Mouse (Mus musculus) liver, embryonic 11.5 days (tissue): ENCODE measurements around the gene Mlx. TPM values are rescaled to one million over a fixed set of nuclear protein-coding genes. Genes with fewer than 3 reads are reported as not detected.
A peak's percentile ranks its signal among the peaks of the same experiment; 100 is the strongest.

ENCODE experiments used
- ATAC-seq: fragments of 200-750 bp; cut with Nextera tagmentation; replicated peaks from 2 replicates; pipeline ENCODE4 v1.8.0; 2017; ENCODE audit warnings: moderate number of reproducible peaks, mild to moderate bottlenecking, moderate TSS enrichment, moderate library complexity; ENCODE audit not compliant: low FRiP score
- DNase-seq: peaks from one replicate; pipeline ENCODE4 v3.0.0-alpha.2; 2017; ENCODE audit warnings: low spot score
- H3K27ac ChIP-seq: fragments of 300-500 bp; sonication (generic); 2 replicates; pipeline ENCODE4 v1.5.1; 2014; ENCODE audit warnings: mild to moderate bottlenecking, low read depth, low read length, control low read depth
- H3K27me3 ChIP-seq: fragments of 300-500 bp; sonication (generic); replicated peaks from 2 replicates; pipeline ENCODE4 v1.6.1; 2014; ENCODE audit warnings: low read length, mixed read lengths; ENCODE audit not compliant: control insufficient read depth, insufficient read depth
- H3K36me3 ChIP-seq: fragments of 300-500 bp; sonication (generic); 2 replicates; pipeline ENCODE4 v1.6.1; 2014; ENCODE audit warnings: mild to moderate bottlenecking, low read length, moderate library complexity, mixed read lengths; ENCODE audit not compliant: control insufficient read depth, insufficient read depth
- H3K4me1 ChIP-seq: fragments of 300-500 bp; sonication (generic); replicated peaks from 2 replicates; pipeline ENCODE4 v1.6.1; 2014; ENCODE audit warnings: low read length, mixed read lengths; ENCODE audit not compliant: control insufficient read depth, insufficient read depth
- H3K4me2 ChIP-seq: fragments of 300-500 bp; sonication (generic); 2 replicates; pipeline ENCODE4 v1.6.1; 2014; ENCODE audit warnings: mild to moderate bottlenecking, control low read depth, moderate library complexity
- H3K4me3 ChIP-seq: fragments of 300-500 bp; sonication (generic); 2 replicates; pipeline ENCODE4 v1.5.1; 2014; ENCODE audit warnings: low read depth, low read length, control low read depth
- H3K9ac ChIP-seq: fragments of 300-500 bp; sonication (generic); 2 replicates; pipeline ENCODE4 v1.6.1; 2014; ENCODE audit warnings: low read depth, low read length, control low read depth
- H3K9me3 ChIP-seq: fragments of 300-500 bp; sonication (generic); 2 replicates; pipeline ENCODE4 v1.6.1; 2016; ENCODE audit warnings: low read length, inconsistent platforms, mixed read lengths; ENCODE audit not compliant: control insufficient read depth
- WGBS: fragments of 180-500 bp; shearing (Covaris S2); extraction: QIAGEN DNeasy Blood & Tissue Kit; methylation state at CpG from one replicate; pipeline ENCODE4 v1.1.7; 2014; 5-methylcytosine and 5-hydroxymethylcytosine counted together
- polyA plus RNA-seq: library from polyadenylated mRNA; unstranded; fragments of >200 nt; fragmentation: Nextera tagmentation; extraction: Ambion mirVana; gene quantifications from 2 replicates; pipeline ENCODE4 v1.2.1, GENCODE M21; 2014

Mlx gene
- polyA plus RNA-seq, 1 experiment from 2014 or later, result 45.3 TPM

DNA sequence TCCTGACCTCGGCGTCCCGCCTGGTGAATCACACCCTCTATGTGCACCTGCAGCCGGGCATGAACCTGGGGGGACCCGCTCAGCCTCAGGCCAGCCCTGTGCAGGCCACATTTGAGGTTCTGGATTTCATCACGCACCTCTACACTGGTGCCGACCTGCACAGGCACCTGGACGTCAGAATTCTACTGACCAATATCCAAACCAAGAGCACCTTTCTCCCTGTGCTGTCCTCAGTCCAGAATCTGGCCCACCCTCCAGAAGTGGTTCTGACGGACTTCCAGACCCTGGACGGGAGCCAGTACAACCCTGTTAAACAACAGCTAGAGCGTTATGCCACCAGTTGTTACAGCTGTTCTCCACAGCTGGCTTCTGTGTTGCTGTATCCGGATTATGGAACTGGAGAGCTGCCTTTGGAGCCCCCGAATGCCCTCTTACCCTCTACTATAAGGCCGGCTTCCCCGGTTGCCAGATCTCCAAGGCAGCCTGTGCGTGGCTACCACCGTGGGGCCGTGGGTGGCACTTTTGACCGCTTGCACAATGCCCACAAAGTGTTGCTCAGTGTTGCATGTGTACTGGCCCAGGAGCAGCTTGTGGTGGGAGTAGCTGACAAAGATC is 3.9 kb upstream of the Mlx start:
- Histone ChIP-seq H3K27me3 (peaks cover 30% of the 10 kb centered on the region), H3K4me3 (peak overlapping the region; percentile 64), H3K4me1 (peaks cover 37% of the 10 kb centered on the region), H3K9ac (peak overlapping the region; percentile 71), H3K27ac (peak overlapping the region; percentile 62), H3K4me2 (peak overlapping the region; percentile 74), H3K36me3 (peaks cover 2% of the 10 kb centered on the region), H3K9me3 (no peaks in the 10 kb centered on the region)
- 37% methylated on average over 19 of the region's 19 CpGs for WGBS
- no peak for DNase-seq
- ATAC-seq, result no peak

DNA sequence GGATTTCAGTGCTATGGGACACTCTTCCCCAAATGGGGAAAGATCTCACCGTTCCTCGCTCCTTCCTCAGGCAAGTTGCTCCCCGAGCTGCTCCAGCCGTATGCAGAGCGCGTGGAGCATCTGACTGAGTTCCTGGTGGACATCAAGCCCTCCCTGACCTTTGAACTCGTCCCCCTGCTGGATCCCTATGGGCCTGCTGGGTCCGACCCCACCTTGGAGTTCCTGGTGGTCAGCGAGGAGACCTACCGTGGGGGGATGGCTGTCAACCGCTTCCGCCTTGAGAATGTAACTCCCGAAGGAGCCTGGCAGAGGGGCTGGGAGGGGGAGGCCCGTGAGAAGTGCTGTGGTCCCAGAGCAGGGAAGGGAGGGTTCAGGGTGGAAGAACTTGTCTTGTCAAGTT is 2.8 kb upstream of the Mlx start:
- DNase-seq (no peak), ATAC-seq (no peak)
- Histone ChIP-seq H3K9me3 (no peaks in the 10 kb centered on the region), H3K27ac (no peak overlapping the region), H3K4me3 (peak overlapping the region; percentile 64; the same call in 1 of the 2 replicates), H3K27me3 (peaks cover 19% of the 10 kb centered on the region), H3K4me1 (peaks cover 42% of the 10 kb centered on the region), H3K4me2 (peak overlapping the region; percentile 74; the same call in 1 of the 2 replicates), H3K9ac (no peak overlapping the region), H3K36me3 (peaks cover 9% of the 10 kb centered on the region)
- 89% methylated on average over 14 of the region's 14 CpGs for WGBS

DNA sequence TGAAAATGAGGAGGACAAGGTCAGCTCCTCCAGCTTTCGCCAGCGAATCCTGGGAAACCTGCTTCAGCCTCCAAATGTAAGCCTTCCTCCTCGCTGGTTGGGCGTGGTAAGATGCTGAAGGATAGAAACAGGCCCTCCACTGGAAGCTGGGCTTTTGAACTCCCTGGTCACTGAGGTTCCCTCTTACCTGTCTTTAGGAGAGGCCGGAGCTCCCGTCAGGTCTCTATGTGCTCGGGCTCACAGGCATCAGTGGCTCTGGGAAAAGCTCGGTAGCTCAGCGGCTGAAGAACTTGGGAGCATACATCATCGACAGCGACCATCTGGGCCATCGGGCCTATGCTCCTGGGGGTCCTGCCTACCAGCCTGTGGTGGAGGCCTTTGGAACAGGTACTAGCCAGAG is 2.3 kb upstream of the Mlx start:
- DNase-seq (no peak), ATAC-seq (no peak)
- peaks cover 40% of the 10 kb centered on the region for H3K4me1 ChIP-seq

GRCm38 (mm10) chr11:101085617-101086322 is 1.3 kb upstream of the Mlx start:
- Histone ChIP-seq H3K4me1 (peaks cover 40% of the 10 kb centered on the region), H3K27me3 (peaks cover 4% of the 10 kb centered on the region), H3K27ac (peak overlapping the region; percentile 81; the same call in 1 of the 2 replicates), H3K9ac (no peak overlapping the region; the same call in 1 of the 2 replicates), H3K36me3 (peaks cover 22% of the 10 kb centered on the region), H3K9me3 (no peaks in the 10 kb centered on the region), H3K4me3 (peak overlapping the region; percentile 92; the same call in 1 of the 2 replicates), H3K4me2 (no peak overlapping the region; the same call in 1 of the 2 replicates)
- ATAC-seq (no peak), DNase-seq (no peak)
- WGBS, result 91% methylated on average over 18 of the region's 18 CpGs

More for the DNA sequence above, 2.3 kb upstream of the Mlx start:
- Histone ChIP-seq H3K27me3 (peaks cover 13% of the 10 kb centered on the region), H3K36me3 (peaks cover 13% of the 10 kb centered on the region), H3K27ac (no peak overlapping the region), H3K9ac (no peak overlapping the region), H3K4me3 (no peak overlapping the region), H3K9me3 (no peaks in the 10 kb centered on the region), H3K4me2 (no peak overlapping the region)
- WGBS, result 94% methylated on average over 12 of the region's 12 CpGs

GRCm38 (mm10) chr11:101086323-101086674 is 778 bp upstream of the Mlx start:
- Histone ChIP-seq H3K4me1 (peaks cover 40% of the 10 kb centered on the region), H3K36me3 (peaks cover 28% of the 10 kb centered on the region), H3K4me3 (peak overlapping the region; percentile 92), H3K9ac (peak overlapping the region; percentile 87; the same call in 1 of the 2 replicates), H3K4me2 (peak overlapping the region; percentile 98), H3K27ac (peak overlapping the region; percentile 81), H3K27me3 (no peaks in the 10 kb centered on the region; the same call in 1 of the 2 replicates), H3K9me3 (no peaks in the 10 kb centered on the region)
- DNase-seq, result no peak
- WGBS, result 84% methylated on average over 6 of the region's 6 CpGs
- ATAC-seq, result no peak

GRCm38 (mm10) chr11:101087682-101088055 is 592 bp downstream of the Mlx start:
- Histone ChIP-seq H3K4me2 (peak overlapping the region; percentile 98), H3K27me3 (no peaks in the 10 kb centered on the region), H3K36me3 (peaks cover 41% of the 10 kb centered on the region), H3K4me3 (peak overlapping the region; percentile 92), H3K9me3 (no peaks in the 10 kb centered on the region), H3K9ac (peak overlapping the region; percentile 87), H3K4me1 (peaks cover 40% of the 10 kb centered on the region), H3K27ac (peak overlapping the region; percentile 81)
- DNase-seq, result no peak
- ATAC-seq, result 0 out of 2 replicates have a peak, but pooled peaks have one; percentile 1
- 11% methylated on average over 8 of the region's 8 CpGs for WGBS

DNA sequence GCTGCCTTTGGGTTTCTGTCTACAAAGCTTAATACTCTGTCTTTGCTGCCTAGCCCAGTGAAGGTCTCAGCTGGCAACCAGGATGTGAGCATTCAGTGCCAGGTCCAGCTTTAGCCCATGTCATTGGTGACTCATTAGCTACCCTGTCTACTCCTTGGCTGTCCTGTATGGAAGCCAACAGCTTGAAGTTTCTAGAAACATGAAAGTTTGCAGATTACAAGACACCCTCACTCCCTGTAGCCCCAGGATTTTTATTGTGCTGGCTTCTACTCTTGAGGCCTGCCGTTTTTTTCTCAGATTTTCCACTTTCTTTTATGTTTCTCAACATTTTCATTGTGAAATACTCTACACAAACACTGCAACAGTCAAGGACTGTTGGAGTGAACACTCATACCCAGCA is 2.9 kb downstream of the Mlx start:
- Histone ChIP-seq H3K27ac (no peak overlapping the region), H3K4me3 (no peak overlapping the region), H3K9me3 (no peaks in the 10 kb centered on the region), H3K36me3 (peaks cover 50% of the 10 kb centered on the region), H3K9ac (no peak overlapping the region), H3K4me1 (peaks cover 35% of the 10 kb centered on the region), H3K27me3 (no peaks in the 10 kb centered on the region), H3K4me2 (no peak overlapping the region)
- 83% methylated on average over 1 of the region's 1 CpGs for WGBS
- DNase-seq (no peak), ATAC-seq (no peak)

- Histone ChIP-seq H3K4me3 (peak overlapping the region; percentile 62), H3K27ac (peak overlapping the region; percentile 86; the same call in 1 of the 2 replicates), H3K9me3 (no peaks in the 10 kb centered on the region), H3K9ac (peak overlapping the region; percentile 82), H3K4me2 (peak overlapping the region; percentile 96), H3K36me3 (peaks cover 52% of the 10 kb centered on the region), H3K4me1 (peaks cover 8% of the 10 kb centered on the region), H3K27me3 (no peaks in the 10 kb centered on the region)
- under 1% methylated on average over 18 of the region's 18 CpGs for WGBS
- peak; percentile 35; the same call in 1 of the 2 replicates for ATAC-seq
- no peak for DNase-seq
Measured at GRCm38 (mm10) chr11:101094930-101095313, 7.8 kb downstream of the Mlx start.
